Mouse (Mus musculus) liver, embryonic 14.5 days (tissue): ENCODE measurements at regions not wholly inside any gene's neighbourhood (a gene's known extent, or its start where the extent isn't known, plus 50 kb on each side); places are given as distances from the start of the nearest gene placed in this dataset.

Experiments
- CTCF ChIP-seq: IDR thresholded peaks from 2 replicates; pipeline ENCODE4 v1.5.1; 2016; ENCODE audit warnings: antibody characterized with exemption, low read depth, control low read depth
- EP300 ChIP-seq: IDR thresholded peaks from 2 replicates; pipeline ENCODE4 v1.6.1; 2016; ENCODE audit warnings: antibody characterized with exemption, low read depth

DNA sequence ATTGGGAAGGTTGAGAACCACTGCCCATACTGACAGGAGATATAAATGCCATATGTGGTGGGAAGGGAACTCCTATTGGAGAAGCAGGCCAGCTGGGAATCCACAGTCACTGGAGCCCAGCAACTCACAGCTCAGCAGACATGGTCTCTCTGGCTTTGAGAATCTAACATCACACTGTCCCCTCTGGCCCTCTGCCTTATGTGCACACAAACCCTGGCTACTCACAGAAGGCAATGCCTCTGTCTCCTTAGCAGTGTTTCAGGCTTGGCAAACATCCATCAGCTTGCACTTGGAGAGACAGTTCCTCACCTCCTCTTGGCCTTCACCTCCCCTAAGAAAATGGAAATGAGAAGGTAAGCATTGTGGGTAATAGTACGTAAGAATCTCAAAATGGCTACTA, 188.2 kb upstream of the Mgmt start:
- TF ChIP-seq CTCF (no peak), EP300 (no peak)
